Comparison of ENCODE assay signal across 25 mouse cellular contexts in genomic region chr9:85458356-85458755, GRCm38 (mm10).
"Had no signal": no experiment of that assay in that cellular context is flagged by ENCODE, and none has a peak within 500 bp of the region (broad histone marks: within the 10 kb centered on the region; RNA-seq: fewer than 3 reads in every experiment).

No protein-coding gene starts in this region.

- H3K4me2 ChIP-seq: heart, embryonic 12.5 days; hindbrain, embryonic 12.5 days; hindbrain, embryonic 14.5 days; intestine, embryonic 15.5 days; limb, embryonic 13.5 days; limb, embryonic 15.5 days; liver, embryonic 12.5 days had no signal

- H3K4me3 ChIP-seq: gastrocnemius, adult 2 months; heart, embryonic 10.5 days; heart, embryonic 12.5 days; hindbrain, embryonic 12.5 days; intestine, embryonic 15.5 days; layer of hippocampus, adult 2 months; limb, embryonic 13.5 days; limb, embryonic 15.5 days; liver, embryonic 12.5 days had no signal

- H3K4me1 ChIP-seq: heart, embryonic 10.5 days; heart, embryonic 12.5 days; hindbrain, embryonic 12.5 days; intestine, embryonic 15.5 days; limb, embryonic 13.5 days; limb, embryonic 15.5 days; liver, embryonic 12.5 days had no signal

- H3K36me3 ChIP-seq: heart, embryonic 10.5 days; heart, embryonic 12.5 days; hindbrain, embryonic 12.5 days; intestine, embryonic 15.5 days; limb, embryonic 13.5 days; limb, embryonic 15.5 days; liver, embryonic 12.5 days had no signal

- H3K27me3 ChIP-seq: heart, embryonic 12.5 days; hindbrain, embryonic 12.5 days; intestine, embryonic 15.5 days; limb, embryonic 13.5 days; limb, embryonic 15.5 days; liver, embryonic 12.5 days had no signal

- H3K27ac ChIP-seq: gastrocnemius, adult 2 months; heart, embryonic 10.5 days; hindbrain, embryonic 12.5 days; hindbrain, embryonic 14.5 days; intestine, embryonic 15.5 days; layer of hippocampus, adult 2 months; limb, embryonic 13.5 days; limb, embryonic 15.5 days; liver, embryonic 12.5 days had no signal

- H3K9ac ChIP-seq: heart, embryonic 12.5 days; hindbrain, embryonic 12.5 days; hindbrain, embryonic 14.5 days; intestine, embryonic 15.5 days; limb, embryonic 13.5 days; limb, embryonic 15.5 days; liver, embryonic 12.5 days had no signal

- DNase-seq: gastrocnemius, adult 2 months; gastrocnemius, postnatal 10 days; gastrocnemius, postnatal 36 days; heart, adult 18-20 months; heart, postnatal 10 days; heart, postnatal 4 days; kidney, adult 18-20 months; kidney, adult 8-10 months; kidney, postnatal 10 days; kidney, postnatal 25 days; kidney, postnatal 4 days; layer of hippocampus, postnatal 36 days; left cerebral cortex, postnatal 4 days had no signal

- ATAC-seq: hindbrain, embryonic 16.5 days; inflammation-experienced regulatory T-cells, adult 6 months; intestine, embryonic 15.5 days; intestine, postnatal 0 days; liver, embryonic 12.5 days had no signal

- H3K9me3 ChIP-seq: heart, embryonic 10.5 days; heart, embryonic 12.5 days; hindbrain, embryonic 12.5 days; intestine, embryonic 15.5 days; limb, embryonic 13.5 days; limb, embryonic 15.5 days; liver, embryonic 12.5 days had no signal
